Mouse (Mus musculus) stomach, postnatal 0 days (tissue): ENCODE results near the gene Ccdc34. TPM values are rescaled to one million over a fixed set of nuclear protein-coding genes. Genes with fewer than 3 reads are reported as not detected.
A peak's percentile ranks its signal among the peaks of the same experiment; 100 is the strongest.

Experiments used
- ATAC-seq: fragments of 200-750 bp; cut with Nextera tagmentation; 2 replicates; pipeline ENCODE4 v1.8.0; 2017; ENCODE audit not compliant: low FRiP score, low TSS enrichment
- DNase-seq: peaks from one replicate; pipeline ENCODE4 v3.0.0-alpha.2; 2016; ENCODE audit warnings: low spot score
- H3K27ac ChIP-seq: fragments of 300-500 bp; sonication (generic); replicated peaks from 2 replicates; pipeline ENCODE4 v1.5.1; 2014; ENCODE audit warnings: mild to moderate bottlenecking, control low read depth
- H3K27me3 ChIP-seq: fragments of 300-500 bp; sonication (generic); 2 replicates; pipeline ENCODE4 v1.6.1; 2014; ENCODE audit warnings: low read length; ENCODE audit not compliant: control insufficient read depth, insufficient read depth
- H3K36me3 ChIP-seq: fragments of 300-500 bp; sonication (generic); 2 replicates; pipeline ENCODE4 v1.6.1; 2014; ENCODE audit warnings: low read length, mixed read lengths; ENCODE audit not compliant: control insufficient read depth, insufficient read depth
- H3K4me1 ChIP-seq: fragments of 300-500 bp; sonication (generic); replicated peaks from 2 replicates; pipeline ENCODE4 v1.6.1; 2014; ENCODE audit warnings: antibody characterized with exemption; ENCODE audit not compliant: control insufficient read depth, insufficient read depth
- H3K4me2 ChIP-seq: fragments of 300-500 bp; sonication (generic); replicated peaks from 2 replicates; pipeline ENCODE4 v1.6.1; 2014; ENCODE audit warnings: low read depth, mild to moderate bottlenecking, control low read depth, moderate library complexity
- H3K4me3 ChIP-seq: fragments of 300-500 bp; sonication (generic); 2 replicates; pipeline ENCODE4 v1.5.1; 2014; ENCODE audit warnings: low read depth, low read length, control low read depth
- H3K9ac ChIP-seq: fragments of 300-500 bp; sonication (generic); 2 replicates; pipeline ENCODE4 v1.6.1; 2014; ENCODE audit warnings: mild to moderate bottlenecking, low read length, control low read depth, mixed read lengths
- H3K9me3 ChIP-seq: fragments of 300-500 bp; sonication (generic); 2 replicates; pipeline ENCODE4 v1.6.1; 2016; ENCODE audit warnings: low read length; ENCODE audit not compliant: control insufficient read depth
- CTCF ChIP-seq: IDR thresholded peaks from 2 replicates; pipeline ENCODE4 v1.5.1; 2016; ENCODE audit warnings: antibody characterized with exemption, low read depth, mild to moderate bottlenecking, moderate library complexity
- EP300 ChIP-seq: optimal IDR thresholded peaks from 2 replicates; pipeline ENCODE3; 2016; ENCODE audit warnings: antibody characterized with exemption
- WGBS: fragments of 180-500 bp; shearing (Covaris S2); extraction: QIAGEN DNeasy Blood & Tissue Kit; methylation state at CpG from one replicate; pipeline ENCODE4 v1.1.7; 2014; 5-methylcytosine and 5-hydroxymethylcytosine counted together
- polyA plus RNA-seq: library from polyadenylated mRNA; unstranded; fragments of >200 nt; fragmentation: Nextera tagmentation; extraction: Ambion mirVana; gene quantifications from 2 replicates; pipeline ENCODE4 v1.2.1, GENCODE M21; 2015

Ccdc34 gene
- polyA plus RNA-seq, 1 experiment from 2014 or later, result 18.7 TPM

DNA sequence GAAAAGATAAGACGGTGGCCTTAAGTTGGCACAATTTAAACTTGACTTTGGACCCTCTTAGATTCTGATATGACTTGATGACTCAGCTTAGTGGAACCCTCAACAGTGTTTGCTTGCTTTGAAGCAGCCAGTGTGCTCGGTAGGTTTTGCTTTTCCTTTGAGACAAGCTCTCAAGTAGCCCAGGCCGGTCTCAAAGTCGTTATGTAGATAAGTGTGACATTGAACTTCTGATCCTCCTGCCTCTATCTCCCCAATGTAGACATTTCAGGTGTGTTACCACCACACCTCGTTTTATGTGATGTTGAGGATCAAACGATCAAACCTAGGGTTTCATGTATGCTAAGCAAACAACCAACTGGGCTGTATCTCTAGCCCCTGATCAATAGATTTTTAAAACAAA lies 55.4 kb downstream of the Ccdc34 start:
- no peak overlapping the region for H3K4me2 ChIP-seq
- TF ChIP-seq EP300, result no peak
- TF ChIP-seq CTCF, result no peak
- H3K4me3 ChIP-seq, result no peak overlapping the region
- H3K27me3 ChIP-seq, result no peaks in the 10 kb centered on the region
- H3K9me3 ChIP-seq, result no peaks in the 10 kb centered on the region
- ATAC-seq, result peak; percentile 70; the same call in 1 of the 2 replicates
- no peaks in the 10 kb centered on the region for H3K36me3 ChIP-seq
- H3K4me1 ChIP-seq, result no peaks in the 10 kb centered on the region
- 53% methylated on average over 6 of the region's 6 CpGs for WGBS
- peak; percentile 18 for DNase-seq
- no peak overlapping the region for H3K27ac ChIP-seq
- no peak overlapping the region for H3K9ac ChIP-seq

DNA sequence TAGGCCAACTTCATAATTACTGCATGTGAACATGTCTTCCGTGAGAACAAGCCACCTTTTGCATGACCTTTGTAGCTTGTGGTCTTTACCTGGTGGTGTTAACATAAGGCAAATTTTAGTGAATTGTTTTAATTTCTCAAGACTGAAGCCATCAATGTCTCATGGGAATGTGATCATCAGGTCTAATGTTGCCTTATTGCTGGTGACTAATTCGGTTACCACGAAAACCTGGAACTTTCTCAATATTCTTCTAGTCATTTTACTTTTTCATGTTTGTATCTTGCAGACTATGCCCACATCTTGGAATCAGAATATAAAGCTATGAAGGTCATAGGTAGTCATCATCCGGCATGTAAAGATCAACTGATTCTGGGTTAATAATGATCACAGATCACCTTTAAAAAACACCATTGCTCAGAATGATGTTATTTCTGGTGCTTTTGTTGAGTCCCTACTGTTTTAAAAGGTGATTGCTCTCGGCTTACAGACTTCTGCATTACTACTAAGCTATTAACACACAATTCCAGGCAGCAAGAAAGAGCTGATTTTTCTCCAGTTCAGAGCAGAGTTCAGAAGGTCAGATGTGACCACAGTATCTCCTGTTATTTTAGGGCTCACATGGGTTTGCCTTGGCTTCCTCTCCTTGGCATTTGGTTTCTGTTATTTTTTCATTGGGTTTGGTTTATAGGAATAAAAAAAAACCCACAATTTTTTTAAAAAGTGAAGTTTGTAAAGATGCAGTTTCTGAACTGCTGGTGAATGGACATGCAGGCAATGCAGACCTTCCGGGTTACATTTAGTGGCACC lies 57.2 kb downstream of the Ccdc34 start:
- H3K9ac ChIP-seq, result no peak overlapping the region
- H3K36me3 ChIP-seq, result no peaks in the 10 kb centered on the region
- H3K27ac ChIP-seq, result no peak overlapping the region
- H3K4me2 ChIP-seq, result no peak overlapping the region
- H3K4me3 ChIP-seq, result no peak overlapping the region
- DNase-seq (no peak), ATAC-seq (no peak)
- WGBS, result 85% methylated on average over 6 of the region's 6 CpGs
- H3K4me1 ChIP-seq, result no peaks in the 10 kb centered on the region
- H3K9me3 ChIP-seq, result no peaks in the 10 kb centered on the region
- H3K27me3 ChIP-seq, result no peaks in the 10 kb centered on the region
- TF ChIP-seq EP300 (no peak), CTCF (no peak)

DNA sequence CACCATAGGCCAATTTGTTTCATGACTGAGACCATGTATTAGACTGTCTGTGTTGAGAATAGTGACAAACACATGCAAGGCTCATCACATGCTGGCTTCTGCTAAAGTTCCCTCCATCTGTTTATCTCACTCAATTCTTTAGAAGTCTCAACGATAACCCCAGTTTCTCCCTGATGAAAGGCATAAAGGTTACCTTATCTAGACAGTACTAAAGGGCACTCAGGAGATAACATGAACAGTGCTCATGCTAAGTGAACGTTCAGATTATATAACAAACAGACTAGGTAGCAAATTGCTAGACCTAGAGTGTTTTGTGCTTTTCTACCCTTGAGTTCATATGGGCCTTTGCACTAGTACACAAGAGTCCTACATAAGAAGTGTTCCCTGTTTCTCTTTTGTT lies 59.6 kb downstream of the Ccdc34 start:
- no peaks in the 10 kb centered on the region for H3K9me3 ChIP-seq
- H3K27me3 ChIP-seq, result no peaks in the 10 kb centered on the region
- no peaks in the 10 kb centered on the region for H3K4me1 ChIP-seq
- TF ChIP-seq CTCF (no peak), EP300 (no peak)
- H3K27ac ChIP-seq, result no peak overlapping the region
- ATAC-seq (no peak), DNase-seq (no peak)
- H3K4me3 ChIP-seq, result no peak overlapping the region
- WGBS, result 34% methylated on average over 2 of the region's 2 CpGs
- H3K36me3 ChIP-seq, result no peaks in the 10 kb centered on the region
- no peak overlapping the region for H3K4me2 ChIP-seq
- no peak overlapping the region for H3K9ac ChIP-seq

DNA sequence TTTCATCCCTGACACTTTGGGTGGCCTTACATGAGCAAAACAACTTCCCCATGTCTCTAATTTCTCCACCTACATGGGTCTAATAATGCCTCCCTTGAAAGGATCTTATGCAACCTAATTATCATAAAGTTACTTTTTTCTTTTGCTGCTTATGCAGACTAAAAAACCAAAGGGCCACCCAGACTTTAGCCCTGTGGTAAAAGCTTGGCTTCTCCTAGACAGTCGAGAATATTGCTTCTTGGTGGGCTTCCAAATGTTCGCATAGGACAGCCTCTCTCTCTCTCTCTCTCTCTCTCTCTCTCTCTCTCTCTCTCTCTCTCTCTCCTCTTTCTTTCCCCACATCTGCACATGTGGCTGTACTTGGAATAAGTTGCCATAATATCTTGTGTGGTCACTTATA lies 60.0 kb downstream of the Ccdc34 start:
- Histone ChIP-seq H3K9ac (no peak overlapping the region), H3K36me3 (no peaks in the 10 kb centered on the region), H3K4me3 (no peak overlapping the region), H3K9me3 (no peaks in the 10 kb centered on the region), H3K4me2 (no peak overlapping the region), H3K27me3 (no peaks in the 10 kb centered on the region), H3K4me1 (no peaks in the 10 kb centered on the region), H3K27ac (no peak overlapping the region)
- ATAC-seq (no peak), DNase-seq (no peak)
- TF ChIP-seq EP300 (no peak), CTCF (no peak)
- WGBS, result 47% methylated on average over 2 of the region's 2 CpGs

DNA sequence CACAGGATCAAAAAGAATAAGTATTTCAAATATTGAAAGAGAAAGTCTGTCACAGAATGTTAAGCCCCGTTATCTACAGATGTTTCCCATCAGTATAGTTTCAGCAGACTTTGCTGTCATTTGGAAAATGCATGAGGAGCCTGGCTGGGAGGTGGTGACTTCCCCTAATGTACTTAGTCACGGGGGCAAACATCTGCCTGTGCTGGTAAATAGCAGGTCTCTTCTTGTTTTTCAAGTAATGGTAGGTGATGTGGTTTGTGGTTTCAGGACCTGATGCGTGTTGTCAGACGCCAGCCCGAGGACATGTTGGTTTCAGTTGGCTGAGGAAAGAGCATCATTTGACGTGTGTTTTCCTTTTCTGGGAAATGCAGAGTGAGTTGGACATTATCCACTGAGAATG lies 62.9 kb downstream of the Ccdc34 start:
- H3K9me3 ChIP-seq, result no peaks in the 10 kb centered on the region
- no peak for TF ChIP-seq CTCF
- no peak for TF ChIP-seq EP300
- DNase-seq (no peak), ATAC-seq (no peak)
- H3K36me3 ChIP-seq, result no peaks in the 10 kb centered on the region
- no peak overlapping the region for H3K9ac ChIP-seq
- 60% methylated on average over 6 of the region's 6 CpGs for WGBS
- no peaks in the 10 kb centered on the region for H3K4me1 ChIP-seq
- no peak overlapping the region for H3K27ac ChIP-seq
- no peaks in the 10 kb centered on the region for H3K27me3 ChIP-seq
- H3K4me3 ChIP-seq, result no peak overlapping the region
- no peak overlapping the region for H3K4me2 ChIP-seq

DNA sequence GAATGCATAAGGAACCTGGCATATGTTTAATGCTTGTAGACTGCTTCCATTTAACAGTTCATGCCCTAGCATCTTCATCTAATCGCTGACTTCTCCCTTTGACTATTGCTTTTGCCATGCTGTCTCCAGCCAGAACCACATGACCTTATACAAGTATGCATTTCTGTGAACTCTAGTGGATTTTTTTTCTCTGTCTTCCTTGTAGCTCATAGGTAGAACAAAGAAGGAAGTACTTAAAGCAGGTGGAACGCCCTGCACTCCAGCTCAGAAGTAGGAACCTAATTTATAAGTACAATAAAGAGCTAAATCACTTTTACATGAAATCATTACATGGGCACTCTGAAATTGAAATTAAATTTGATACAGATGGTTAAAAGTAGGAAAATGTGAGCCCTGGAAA lies 65.4 kb downstream of the Ccdc34 start:
- Histone ChIP-seq H3K4me3 (no peak overlapping the region), H3K4me2 (no peak overlapping the region), H3K4me1 (no peaks in the 10 kb centered on the region), H3K36me3 (no peaks in the 10 kb centered on the region), H3K9me3 (no peaks in the 10 kb centered on the region), H3K27me3 (no peaks in the 10 kb centered on the region), H3K9ac (no peak overlapping the region), H3K27ac (no peak overlapping the region)
- DNase-seq (no peak), ATAC-seq (0 out of 2 replicates have a peak, but pooled peaks have one; percentile 47)
- WGBS, result 78% methylated on average over 2 of the region's 2 CpGs
- TF ChIP-seq EP300 (no peak), CTCF (no peak)
